Mouse (Mus musculus) pancreas, adult 10 weeks (tissue): ENCODE results near the gene Stx8. TPM values are rescaled to one million over a fixed set of nuclear protein-coding genes. Genes with fewer than 3 reads are reported as not detected.

Experiments used
- polyA plus RNA-seq: library from polyadenylated mRNA; stranded (reverse); fragments of 350-450 nt; fragmentation: Illumina TruSeq; extraction: RNeasy Lipid Tissue Mini Kit (QIAGEN cat#74804); gene quantifications from one replicate; pipeline ENCODE4 v1.2.3, GENCODE M21; 2015; ENCODE audit warnings: low read depth, low replicate concordance; ENCODE audit not compliant: insufficient read depth

Stx8 gene
- polyA plus RNA-seq: 12.0 TPM

GRCm38 (mm10) chr11:67965905-67966878, at the start of gene Stx8:
Stx8 (plus strand) TSS chr11:67966193.

DNA sequence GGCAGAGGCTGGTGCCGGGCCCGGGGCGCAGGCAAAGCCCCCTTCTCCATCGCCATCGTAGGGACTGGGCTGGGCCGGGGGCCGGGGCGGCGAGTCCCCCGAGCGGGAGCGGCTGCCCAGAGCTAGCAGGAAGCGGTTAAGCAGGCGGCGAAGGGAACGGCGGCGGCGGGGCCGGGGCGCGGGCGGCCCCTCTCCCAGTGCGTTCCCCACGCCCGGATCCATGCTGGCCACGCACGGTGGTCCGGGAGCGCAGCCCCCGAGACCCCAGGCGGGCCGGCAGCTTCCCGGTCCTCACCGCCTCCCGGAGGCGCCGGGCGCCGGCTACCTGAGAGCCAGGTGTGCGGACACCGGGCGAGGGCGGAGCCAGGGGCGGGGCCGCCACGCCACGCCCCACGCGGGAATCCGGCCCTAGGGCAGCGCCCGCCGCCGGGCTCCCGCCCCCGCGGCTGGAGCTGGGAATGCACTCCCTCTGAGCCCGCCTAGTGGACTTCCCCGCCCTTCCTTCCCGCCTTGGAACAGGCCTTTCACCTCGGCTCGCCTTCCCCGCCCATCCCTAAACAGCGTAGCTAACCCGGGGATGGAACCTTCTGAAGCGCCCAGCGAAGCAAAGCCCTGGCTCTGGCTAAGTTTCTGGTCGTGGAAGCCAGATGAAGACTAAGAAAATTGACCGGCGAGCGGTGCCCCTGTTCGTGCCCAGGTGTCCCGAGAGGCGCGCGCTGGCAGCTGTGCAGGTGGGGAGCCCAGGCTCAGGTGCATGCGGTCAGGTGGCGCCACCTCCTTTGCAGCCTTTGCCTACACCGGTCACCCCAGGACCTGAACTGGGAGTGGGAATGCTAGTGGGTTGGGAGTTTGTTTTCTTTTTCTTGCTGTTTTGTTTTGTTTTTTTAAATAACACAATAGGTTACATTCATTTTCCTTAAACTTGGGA, 43.9 kb upstream of the Stx8 start, which contains the start of gene Usp43:
Gene Usp43, minus strand, starts transcription at position 327 of the 928 bp plus-strand sequence.

GRCm38 (mm10) chr11:67965242-67965883, 630 bp upstream of the Stx8 start, which contains the start of gene Cfap52:
Cfap52 (minus strand) TSS chr11:67965651.

Other genes with a start within 250 kb of the Stx8 start
- gene Glp2r, start 195.0 kb upstream of the Stx8 start, polyA plus RNA-seq: not detected
- gene Gsg1l2, start 191.6 kb upstream of the Stx8 start, polyA plus RNA-seq: not detected
- not detected for gene Dhrs7c, start 168.0 kb upstream of the Stx8 start, polyA plus RNA-seq
- gene Usp43, start 44.0 kb upstream of the Stx8 start, polyA plus RNA-seq: 3.3 TPM
- gene Cfap52, start 542 bp upstream of the Stx8 start, polyA plus RNA-seq: not detected